Mouse (Mus musculus): ENCODE results near the gene Zmynd19.

DNA sequence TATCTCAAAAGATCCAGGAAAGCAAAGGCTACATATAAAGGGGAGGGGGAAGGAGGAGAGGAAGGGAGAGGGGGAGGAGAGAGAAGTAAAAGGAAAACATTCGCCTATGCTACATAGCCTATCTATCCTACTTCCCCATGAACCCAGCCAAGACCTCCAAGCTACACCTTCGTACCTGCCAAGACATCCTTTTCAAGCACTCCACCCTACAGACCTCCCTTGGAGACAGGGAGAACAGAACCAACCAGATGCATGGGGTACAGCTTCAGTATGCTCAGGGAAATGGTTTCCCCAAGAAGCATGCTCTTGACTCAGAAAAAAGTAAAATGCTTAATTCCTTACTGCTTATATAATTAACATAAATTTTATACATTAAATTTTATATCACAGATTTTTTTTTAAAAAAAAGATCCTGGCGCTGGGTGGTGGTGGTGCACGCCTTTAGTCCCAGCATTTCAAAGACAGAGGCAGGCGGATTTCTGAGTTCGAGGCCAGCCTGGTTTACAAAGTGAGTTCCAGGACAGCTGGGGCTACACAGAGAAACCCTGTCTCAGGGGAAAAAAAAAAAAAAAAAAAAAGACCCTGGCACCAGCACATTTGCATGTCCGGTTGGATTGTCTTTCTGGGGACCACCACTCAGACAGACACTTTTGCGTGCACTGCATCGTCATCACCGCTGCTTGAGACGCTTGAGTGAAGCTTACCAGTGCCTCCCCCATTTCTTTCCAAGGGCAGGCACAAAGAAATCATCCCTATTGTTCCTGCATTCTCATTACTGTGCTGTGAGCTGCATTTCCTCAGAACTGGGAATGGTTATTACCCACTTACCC is 44.6 kb upstream of the Zmynd19 start:
- no peak for TF ChIP-seq CHD1 (IDR thresholded peaks at IDR 0.05; ENCODE audit: low read depth, low read length)
- no peak for TF ChIP-seq POLR2AphosphoS5 (IDR thresholded peaks at IDR 0.05; ENCODE audit: borderline replicate concordance, low read depth, low read length)
- no peak for TF ChIP-seq CTCF (IDR thresholded peaks at IDR 0.05 in 2 of 3, conservative IDR thresholded peaks at IDR 0.05 in 1 of 3; ENCODE audit: control insufficient read depth in 1 of 3, insufficient read depth in 1 of 3, low read depth in 2 of 3, low read length in 3 of 3, poor library complexity in 1 of 3, severe bottlenecking in 1 of 3)
- no peak for TF ChIP-seq POLR2A (IDR thresholded peaks at IDR 0.05; ENCODE audit: control insufficient read depth in 1 of 2, insufficient read depth in 1 of 2, low read depth in 1 of 2, low read length in 2 of 2, poor library complexity in 1 of 2)
- no peak for TF ChIP-seq POLR2AphosphoS2 (IDR thresholded peaks at IDR 0.05; ENCODE audit: low read length)
- no peak for TF ChIP-seq BHLHE40 (IDR thresholded peaks at IDR 0.05; ENCODE audit: borderline replicate concordance, low read depth, low read length)
- no peak for TF ChIP-seq MEF2A (IDR thresholded peaks at IDR 0.05; ENCODE audit: extremely low read depth, insufficient replicate concordance, low read depth, low read length, poor library complexity, severe bottlenecking)
- TF ChIP-seq GATA1 (IDR thresholded peaks at IDR 0.05; ENCODE audit: low read depth, low read length): no peak
- no peak for TF ChIP-seq EP300 (IDR thresholded peaks at IDR 0.05; ENCODE audit: low read depth in 1 of 2, low read length in 2 of 2)
- TF ChIP-seq ZMIZ1 (IDR thresholded peaks at IDR 0.05; ENCODE audit: low read depth, low read length): no peak
- TF ChIP-seq RCOR1 (IDR thresholded peaks at IDR 0.05; ENCODE audit: low read depth, low read length): no peak
- no peak for TF ChIP-seq NRF1 (IDR thresholded peaks at IDR 0.05; ENCODE audit: insufficient read depth, low read depth, low read length, poor library complexity, severe bottlenecking)
